Mouse (Mus musculus) liver, embryonic 14.5 days (tissue): ENCODE results near the gene Btbd19. TPM values are rescaled to one million over a fixed set of nuclear protein-coding genes. Genes with fewer than 3 reads are reported as not detected.

Source experiments
- ATAC-seq: fragments of 200-750 bp; cut with Nextera tagmentation; 2 replicates; pipeline ENCODE4 v1.8.0; 2017; ENCODE audit warnings: moderate number of reproducible peaks, mild to moderate bottlenecking, moderate library complexity; ENCODE audit not compliant: insufficient read depth
- DNase-seq, 3 experiments: peaks; one replicate each; pipeline ENCODE4 v3.0.0-alpha.2; 2012 to 2013; ENCODE audit warnings: low read depth in 3 of 3, low spot score in 3 of 3
- H3K27ac ChIP-seq: fragments of 300-500 bp; sonication (generic); 2 replicates; pipeline ENCODE4 v1.5.1; 2014; ENCODE audit warnings: moderate library complexity, mild to moderate bottlenecking, control low read depth, inconsistent platforms
- H3K27me3 ChIP-seq: fragments of 300-500 bp; sonication (generic); 2 replicates; pipeline ENCODE4 v1.6.1; 2014; ENCODE audit warnings: mild to moderate bottlenecking, low read length, moderate library complexity; ENCODE audit not compliant: control insufficient read depth, insufficient read depth
- H3K36me3 ChIP-seq: fragments of 300-500 bp; sonication (generic); replicated peaks from 2 replicates; pipeline ENCODE4 v1.6.1; 2014; ENCODE audit warnings: low read depth; ENCODE audit not compliant: control insufficient read depth, insufficient read depth
- H3K4me1 ChIP-seq, 2 experiments: fragments of 200-500 bp in 1 of 2; fragments of 300-500 bp in 1 of 2; sonication (generic) in 1 of 2; replicated peaks; 2 replicates each; pipeline ENCODE4 v1.6.1; 2012 to 2014; ENCODE audit warnings: antibody characterized with exemption in 1 of 2, inconsistent platforms in 1 of 2, low read length in 1 of 2; ENCODE audit not compliant: control insufficient read depth in 2 of 2, insufficient read depth in 2 of 2
- H3K4me2 ChIP-seq: fragments of 300-500 bp; sonication (generic); 2 replicates; pipeline ENCODE4 v1.6.1; 2014; ENCODE audit warnings: low read depth, mild to moderate bottlenecking, control low read depth, moderate library complexity
- H3K4me3 ChIP-seq, 2 experiments: fragments of 200-500 bp in 1 of 2; fragments of 300-500 bp in 1 of 2; sonication (generic) in 1 of 2; 2 replicates each; pipeline ENCODE4 v1.5.1; 2012 to 2014; ENCODE audit warnings: low read depth in 2 of 2, low read length in 2 of 2, mild to moderate bottlenecking in 2 of 2, control low read depth in 1 of 2, inconsistent platforms in 1 of 2, moderate library complexity in 1 of 2; ENCODE audit not compliant: insufficient read depth in 1 of 2
- H3K9ac ChIP-seq: fragments of 300-500 bp; sonication (generic); replicated peaks from 2 replicates; pipeline ENCODE4 v1.6.1; 2014; ENCODE audit warnings: mild to moderate bottlenecking, control low read depth, moderate library complexity
- H3K9me3 ChIP-seq: fragments of 300-500 bp; sonication (generic); 2 replicates; pipeline ENCODE4 v1.6.1; 2016; ENCODE audit warnings: low read length, mixed read lengths; ENCODE audit not compliant: control insufficient read depth
- CTCF ChIP-seq: IDR thresholded peaks from 2 replicates; pipeline ENCODE4 v1.5.1; 2016; ENCODE audit warnings: antibody characterized with exemption, low read depth, control low read depth
- EP300 ChIP-seq: IDR thresholded peaks from 2 replicates; pipeline ENCODE4 v1.6.1; 2016; ENCODE audit warnings: antibody characterized with exemption, low read depth
- WGBS: fragments of 180-500 bp; shearing (Covaris S2); extraction: QIAGEN DNeasy Blood & Tissue Kit; methylation state at CpG from one replicate; pipeline ENCODE4 v1.1.7; 2014; ENCODE audit not compliant: insufficient replicate concordance; 5-methylcytosine and 5-hydroxymethylcytosine counted together
- polyA plus RNA-seq, 2 experiments: library from polyadenylated mRNA; depleted of rRNA in 1 of 2; stranded (reverse) in 1 of 2; unstranded in 1 of 2; fragments of >200 nt; fragmentation: Nextera tagmentation in 1 of 2; extraction: Ambion mirVana in 1 of 2; gene quantifications; 2 replicates each; pipeline versions ENCODE4 v1.2.1 to v1.2.3; 2012 to 2014

Gene Btbd19
- polyA plus RNA-seq, 2 experiments: 2.3 to 2.9 TPM

GRCm38 (mm10) chr4:117134601-117134995, 9.1 kb upstream of the Btbd19 start:
- Histone ChIP-seq H3K4me3 (no peak overlapping the region), H3K4me1 (peaks cover 5 to 22% of the 10 kb centered on the region in 2 experiments), H3K36me3 (no peaks in the 10 kb centered on the region), H3K9ac (peak overlapping the region; percentile 54; the same call in 1 of the 2 replicates), H3K27ac (no peak overlapping the region), H3K27me3 (peaks cover 13% of the 10 kb centered on the region), H3K4me2 (peak overlapping the region; percentile 76), H3K9me3 (no peaks in the 10 kb centered on the region)
- DNase-seq: no peak
- TF ChIP-seq CTCF (no peak), EP300 (no peak)
- no peak for ATAC-seq
- 30% methylated on average over 2 of the region's 2 CpGs for WGBS

- peaks cover 5 to 22% of the 10 kb centered on the region in 2 experiments for H3K4me1 ChIP-seq
- peak; percentile 89 to 94 (median 91) for DNase-seq
- H3K36me3 ChIP-seq: no peaks in the 10 kb centered on the region
- ATAC-seq: peak; percentile 82
- 3% methylated on average over 48 of the region's 48 CpGs for WGBS
- TF ChIP-seq EP300 (no peak), CTCF (no peak)
- no peak within 1 kb of the TSS; the same call in 1 of the 2 replicates for H3K27ac ChIP-seq
- peaks cover 13% of the 10 kb centered on the region for H3K27me3 ChIP-seq
- peak within 1 kb of the TSS; percentile 69 to 77 for H3K4me3 ChIP-seq
- no peaks in the 10 kb centered on the region for H3K9me3 ChIP-seq
- H3K9ac ChIP-seq: peak within 1 kb of the TSS; percentile 55
- peak within 1 kb of the TSS; percentile 76 for H3K4me2 ChIP-seq
Measured at GRCm38 (mm10) chr4:117133817-117134600, 8.5 kb upstream of the Btbd19 start, which contains the start of gene Plk3. Plk3 (minus strand) TSS chr4:117133963.

- ATAC-seq (no peak; the same call in 1 of the 2 replicates), DNase-seq (no peak)
- WGBS: under 1% methylated on average over 42 of the region's 42 CpGs
- H3K36me3 ChIP-seq: no peaks in the 10 kb centered on the region
- H3K27ac ChIP-seq: no peak overlapping the region
- H3K9ac ChIP-seq: peak overlapping the region; percentile 55
- peak overlapping the region; percentile 76 for H3K4me2 ChIP-seq
- H3K4me1 ChIP-seq: peaks cover 5 to 22% of the 10 kb centered on the region in 2 experiments
- TF ChIP-seq CTCF (no peak), EP300 (no peak)
- H3K9me3 ChIP-seq: no peaks in the 10 kb centered on the region
- peaks cover 13% of the 10 kb centered on the region for H3K27me3 ChIP-seq
- peak overlapping the region; percentile 69 to 77 for H3K4me3 ChIP-seq
Measured at GRCm38 (mm10) chr4:117133366-117133796, 7.9 kb upstream of the Btbd19 start.

- Histone ChIP-seq H3K9me3 (no peaks in the 10 kb centered on the region), H3K36me3 (no peaks in the 10 kb centered on the region), H3K4me1 (peaks cover 5 to 22% of the 10 kb centered on the region in 2 experiments), H3K9ac (no peak overlapping the region), H3K27me3 (peaks cover 13% of the 10 kb centered on the region), H3K27ac (no peak overlapping the region), H3K4me2 (peak overlapping the region; percentile 76), H3K4me3 (peak overlapping the region; percentile 69 to 77; a peak in 3 of 4 replicates)
- ATAC-seq (no peak), DNase-seq (no peak)
- TF ChIP-seq EP300 (no peak), CTCF (no peak)
- 17% methylated on average over 11 of the region's 11 CpGs for WGBS
Measured at GRCm38 (mm10) chr4:117132794-117133143, 7.2 kb upstream of the Btbd19 start.

- no peaks in the 10 kb centered on the region for H3K9me3 ChIP-seq
- no peaks in the 10 kb centered on the region for H3K36me3 ChIP-seq
- H3K4me1 ChIP-seq: peaks cover 5 to 24% of the 10 kb centered on the region in 2 experiments
- H3K4me2 ChIP-seq: peak overlapping the region; percentile 76
- TF ChIP-seq CTCF: no peak
- TF ChIP-seq EP300: no peak
- H3K27ac ChIP-seq: no peak overlapping the region
- H3K4me3 ChIP-seq: no peak overlapping the region; a peak in 1 of 4 replicates
- H3K27me3 ChIP-seq: peaks cover 13% of the 10 kb centered on the region
- H3K9ac ChIP-seq: no peak overlapping the region
- DNase-seq (no peak), ATAC-seq (no peak)
- 47% methylated on average over 7 of the region's 7 CpGs for WGBS
Measured at GRCm38 (mm10) chr4:117131890-117132793, 6.6 kb upstream of the Btbd19 start.
